Mouse (Mus musculus): ENCODE measurements around the gene Etv4.

Gene Etv4

DNA sequence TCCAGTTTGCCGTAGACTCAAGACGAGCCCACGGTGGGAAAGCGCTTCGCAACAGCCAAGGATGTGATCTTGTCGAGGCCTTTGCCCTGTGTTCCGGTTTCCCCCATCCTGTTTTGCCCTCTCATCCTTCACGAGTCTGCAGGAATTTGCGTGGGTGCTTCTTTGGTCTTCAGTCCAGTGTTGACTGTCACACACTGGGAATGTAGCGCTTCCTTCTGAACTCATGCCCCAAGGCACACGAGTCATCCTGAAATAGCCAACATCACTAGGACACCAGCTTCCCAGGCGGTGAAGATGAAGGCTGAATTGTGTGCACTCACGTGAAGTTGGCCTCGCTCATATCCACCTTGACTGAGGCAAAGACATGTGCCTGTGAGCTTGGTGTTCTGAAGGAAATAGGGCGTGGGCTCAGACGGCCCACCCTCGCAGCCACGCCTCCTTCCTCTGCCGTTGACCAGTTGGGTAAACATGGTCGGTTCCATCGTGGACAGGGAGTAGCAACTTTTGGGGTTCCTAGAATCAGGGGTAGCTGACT, 65.1 kb downstream of the Etv4 start:
- no peak for DNase-seq (ENCODE audit: extremely low spot score)

Data from embryo, embryonic 9.5 days (tissue).